Mouse (Mus musculus) MEL (cell line): ENCODE data around the gene Parp8.

ENCODE experiments used
- CHD1 ChIP-seq: IDR thresholded peaks from 2 replicates; pipeline ENCODE4 v1.6.1; 2012; ENCODE audit warnings: low read depth, mild to moderate bottlenecking, inconsistent platforms, low read length, improper control_type of control experiment
- CHD2 ChIP-seq: IDR thresholded peaks from 2 replicates; pipeline ENCODE4 v1.6.1; 2011; ENCODE audit warnings: low read length, improper control_type of control experiment
- CTCF ChIP-seq, 3 experiments: IDR thresholded peaks in 2 of 3; conservative IDR thresholded peaks in 1 of 3; 2 replicates each; pipeline ENCODE4 v1.5.1; 2011 to 2012; ENCODE audit warnings: low read length in 3 of 3, low read depth in 2 of 3, mild to moderate bottlenecking in 2 of 3, improper control_type of control experiment in 1 of 3, inconsistent platforms in 1 of 3, mixed read lengths in 1 of 3, moderate library complexity in 1 of 3; ENCODE audit not compliant: control insufficient read depth in 1 of 3, insufficient read depth in 1 of 3, poor library complexity in 1 of 3, severe bottlenecking in 1 of 3
- ELF1 ChIP-seq: IDR thresholded peaks from 2 replicates; pipeline ENCODE4 v1.6.1; 2014; ENCODE audit warnings: low read depth, mild to moderate bottlenecking, inconsistent platforms, low read length, improper control_type of control experiment, moderate library complexity
- EP300 ChIP-seq, 2 experiments: IDR thresholded peaks; 2 replicates each; pipeline ENCODE4 v1.6.1; 2011; ENCODE audit warnings: improper control_type of control experiment in 2 of 2, low read length in 2 of 2, low read depth in 1 of 2, mild to moderate bottlenecking in 1 of 2
- MYC ChIP-seq: IDR thresholded peaks from 2 replicates; pipeline ENCODE4 v1.6.1; 2011; ENCODE audit warnings: low read depth, mild to moderate bottlenecking, low read length, improper control_type of control experiment, moderate library complexity
- POLR2A ChIP-seq, 2 experiments: IDR thresholded peaks; 2 replicates each; pipeline ENCODE4 v1.6.1; 2011 to 2012; ENCODE audit warnings: low read length in 2 of 2, mild to moderate bottlenecking in 2 of 2, control low read depth in 1 of 2, improper control_type of control experiment in 1 of 2, low read depth in 1 of 2, moderate library complexity in 1 of 2; ENCODE audit not compliant: control insufficient read depth in 1 of 2, insufficient read depth in 1 of 2, poor library complexity in 1 of 2
- RCOR1 ChIP-seq: IDR thresholded peaks from 2 replicates; pipeline ENCODE4 v1.6.1; 2012; ENCODE audit warnings: low read depth, mild to moderate bottlenecking, inconsistent platforms, low read length, improper control_type of control experiment
- SIN3A ChIP-seq: IDR thresholded peaks from 2 replicates; pipeline ENCODE4 v1.6.1; 2012; ENCODE audit warnings: low read length, improper control_type of control experiment, inconsistent platforms
- TCF12 ChIP-seq: IDR thresholded peaks from 2 replicates; pipeline ENCODE4 v1.6.1; 2014; ENCODE audit warnings: low read depth, mild to moderate bottlenecking, inconsistent platforms, low read length, improper control_type of control experiment, moderate library complexity
- USF2 ChIP-seq, 2 experiments: IDR thresholded peaks; 2 replicates each; pipeline ENCODE4 v1.6.1; 2011 to 2012; ENCODE audit warnings: improper control_type of control experiment in 2 of 2, low read length in 2 of 2, borderline replicate concordance in 1 of 2, inconsistent platforms in 1 of 2, low read depth in 1 of 2, mild to moderate bottlenecking in 1 of 2; ENCODE audit not compliant: insufficient read depth in 1 of 2
- ZMIZ1 ChIP-seq: IDR thresholded peaks from 2 replicates; pipeline ENCODE4 v1.6.1; 2012; ENCODE audit warnings: low read depth, mild to moderate bottlenecking, inconsistent platforms, low read length, improper control_type of control experiment, moderate library complexity
- ZNF384 ChIP-seq: IDR thresholded peaks from 2 replicates; pipeline ENCODE4 v1.6.1; 2012; ENCODE audit warnings: low read depth, mild to moderate bottlenecking, inconsistent platforms, low read length, improper control_type of control experiment

DNA sequence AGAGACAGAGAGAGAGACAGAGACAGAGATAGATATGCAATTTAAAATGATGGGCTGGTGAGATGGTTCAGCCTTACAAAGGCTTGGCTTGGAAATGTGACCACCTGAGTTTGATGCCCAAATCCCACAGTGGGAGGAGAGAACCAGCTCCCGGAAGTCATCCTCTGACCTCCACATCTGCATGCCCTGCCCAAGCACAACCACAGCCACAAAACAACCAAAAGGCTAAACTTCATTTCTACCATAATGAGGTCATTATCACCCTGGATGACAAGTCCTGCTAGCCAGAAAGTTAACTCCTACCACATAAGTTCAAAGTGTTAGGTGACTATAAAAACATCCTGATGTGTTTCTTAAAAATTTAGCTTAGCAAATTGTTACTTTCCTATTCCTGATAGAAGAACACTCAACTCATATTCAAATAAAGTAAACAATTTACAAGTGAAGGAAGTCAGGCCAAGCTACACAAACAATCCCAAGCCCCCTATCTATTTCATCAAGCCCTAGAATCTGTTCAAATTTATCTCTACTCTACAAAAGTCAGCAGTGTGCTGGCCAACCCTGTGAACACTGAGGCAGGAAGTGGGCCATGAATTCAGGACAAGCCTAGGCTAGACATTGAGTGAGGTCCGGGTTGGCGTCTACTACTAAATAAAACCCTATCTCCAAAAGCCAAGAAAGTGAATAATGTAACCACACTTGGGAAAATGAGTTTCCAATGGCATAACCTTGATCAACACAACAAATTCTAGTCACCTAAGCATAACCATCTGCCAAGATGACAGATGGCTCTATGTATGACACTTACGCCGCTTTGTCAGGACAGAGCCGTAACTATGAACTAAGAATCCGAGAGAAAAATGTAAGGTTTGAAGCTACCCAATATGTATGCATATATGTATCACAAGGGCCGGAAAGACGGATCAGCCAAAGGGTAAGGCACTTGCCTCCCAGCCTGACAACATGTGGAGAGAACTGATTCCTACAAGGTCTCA, 17.0 kb downstream of the Parp8 start:
- TF ChIP-seq CTCF (IDR thresholded peaks at IDR 0.05 in 2 of 3, conservative IDR thresholded peaks at IDR 0.05 in 1 of 3; ENCODE audit: control insufficient read depth in 1 of 3, insufficient read depth in 1 of 3, low read depth in 2 of 3, low read length in 3 of 3, poor library complexity in 1 of 3, severe bottlenecking in 1 of 3), result no peak
- TF ChIP-seq POLR2A (IDR thresholded peaks at IDR 0.05; ENCODE audit: control insufficient read depth in 1 of 2, insufficient read depth in 1 of 2, low read depth in 1 of 2, low read length in 2 of 2, poor library complexity in 1 of 2), result no peak
- no peak for TF ChIP-seq MYC
- TF ChIP-seq ELF1, result no peak
- TF ChIP-seq ZNF384, result no peak
- TF ChIP-seq EP300 (IDR thresholded peaks at IDR 0.05; ENCODE audit: low read depth in 1 of 2, low read length in 2 of 2), result no peak
- TF ChIP-seq TCF12, result no peak
- no peak for TF ChIP-seq RCOR1
- TF ChIP-seq ZMIZ1, result no peak
- TF ChIP-seq SIN3A, result no peak
- TF ChIP-seq CHD1, result no peak
- TF ChIP-seq USF2 (IDR thresholded peaks at IDR 0.05; ENCODE audit: borderline replicate concordance in 1 of 2, insufficient read depth in 1 of 2, low read depth in 1 of 2, low read length in 2 of 2), result no peak
- TF ChIP-seq CHD2, result no peak
